Mouse (Mus musculus): ENCODE measurements at regions not wholly inside any gene's neighbourhood (a gene's known extent, or its start where the extent isn't known, plus 50 kb on each side); places are given as distances from the start of the nearest gene placed in this dataset.

DNA sequence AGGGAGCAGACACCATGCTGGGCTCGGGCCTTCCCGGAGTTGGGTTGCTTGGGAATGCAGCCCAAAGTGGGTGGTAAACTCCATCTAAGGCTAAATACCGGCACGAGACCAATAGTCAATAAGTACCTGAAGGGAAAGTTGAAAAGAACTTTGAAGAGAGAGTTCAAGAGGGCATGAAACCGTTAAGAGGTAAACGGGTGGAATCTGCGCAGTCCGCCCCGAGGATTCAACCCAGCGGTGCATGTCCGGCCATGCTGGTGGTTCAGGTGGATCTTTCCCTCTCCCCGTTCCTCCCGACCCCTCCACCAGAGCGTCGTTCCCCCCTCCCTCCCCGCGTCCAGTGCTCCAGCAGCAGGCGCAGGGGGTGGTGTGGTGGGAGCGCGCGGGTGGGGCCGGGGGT, 179.1 kb upstream of the Arhgef26 start:
- WGBS (ENCODE audit: insufficient replicate concordance) = 49% methylated on average over 22 of the region's 22 CpGs
- H3K4me2 ChIP-seq (ENCODE audit: low read depth, low read length) = no peak overlapping the region
- peaks cover 8% of the 10 kb centered on the region; the same call in 1 of the 2 replicates for H3K9me3 ChIP-seq (replicated peaks; ENCODE audit: control insufficient read depth, low read length)
- no peaks in the 10 kb centered on the region for H3K4me1 ChIP-seq (ENCODE audit: control insufficient read depth, low read depth, low read length)
- H3K27me3 ChIP-seq (ENCODE audit: control insufficient read depth, insufficient read depth, low read depth, low read length) = no peaks in the 10 kb centered on the region
- H3K27ac ChIP-seq (ENCODE audit: low read length) = no peak overlapping the region
- H3K4me3 ChIP-seq (ENCODE audit: low read depth, low read length) = no peak overlapping the region
- no peak overlapping the region for H3K9ac ChIP-seq (ENCODE audit: low read depth, low read length)
- no peaks in the 10 kb centered on the region for H3K36me3 ChIP-seq (ENCODE audit: control insufficient read depth, insufficient read depth)
- ATAC-seq (ENCODE audit: low read depth) = peak; percentile 100

DNA sequence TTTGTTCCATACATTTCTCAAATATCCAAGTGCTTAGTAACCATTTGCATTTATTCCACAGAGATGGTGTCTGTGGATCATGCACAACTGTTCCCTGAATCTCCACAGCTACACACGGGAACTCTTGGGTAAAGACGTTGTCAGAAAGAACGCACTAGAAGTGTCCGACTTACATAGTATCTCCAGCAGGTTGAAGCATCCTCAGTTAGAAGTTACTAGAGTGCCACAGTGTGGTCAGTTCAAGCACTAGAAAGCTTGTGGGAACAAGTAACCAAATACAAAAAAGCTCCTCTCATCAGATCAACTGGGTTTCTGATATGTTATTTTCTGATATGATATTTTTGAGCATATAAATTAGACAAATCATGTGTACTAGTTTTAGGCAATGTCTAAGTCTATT, 167.5 kb upstream of the Arhgef26 start:
- WGBS (ENCODE audit: insufficient replicate concordance) = 61% methylated on average over 4 of the region's 4 CpGs
- Histone ChIP-seq H3K36me3 (ENCODE audit: control insufficient read depth, insufficient read depth) (no peaks in the 10 kb centered on the region), H3K4me2 (ENCODE audit: low read depth, low read length) (no peak overlapping the region), H3K4me3 (ENCODE audit: low read depth, low read length) (no peak overlapping the region), H3K27me3 (ENCODE audit: control insufficient read depth, insufficient read depth, low read depth, low read length) (no peaks in the 10 kb centered on the region), H3K4me1 (ENCODE audit: control insufficient read depth, low read depth, low read length) (no peaks in the 10 kb centered on the region), H3K9ac (ENCODE audit: low read depth, low read length) (no peak overlapping the region), H3K9me3 (replicated peaks; ENCODE audit: control insufficient read depth, low read length) (no peaks in the 10 kb centered on the region), H3K27ac (ENCODE audit: low read length) (no peak overlapping the region)
- no peak for ATAC-seq (ENCODE audit: low read depth)

DNA sequence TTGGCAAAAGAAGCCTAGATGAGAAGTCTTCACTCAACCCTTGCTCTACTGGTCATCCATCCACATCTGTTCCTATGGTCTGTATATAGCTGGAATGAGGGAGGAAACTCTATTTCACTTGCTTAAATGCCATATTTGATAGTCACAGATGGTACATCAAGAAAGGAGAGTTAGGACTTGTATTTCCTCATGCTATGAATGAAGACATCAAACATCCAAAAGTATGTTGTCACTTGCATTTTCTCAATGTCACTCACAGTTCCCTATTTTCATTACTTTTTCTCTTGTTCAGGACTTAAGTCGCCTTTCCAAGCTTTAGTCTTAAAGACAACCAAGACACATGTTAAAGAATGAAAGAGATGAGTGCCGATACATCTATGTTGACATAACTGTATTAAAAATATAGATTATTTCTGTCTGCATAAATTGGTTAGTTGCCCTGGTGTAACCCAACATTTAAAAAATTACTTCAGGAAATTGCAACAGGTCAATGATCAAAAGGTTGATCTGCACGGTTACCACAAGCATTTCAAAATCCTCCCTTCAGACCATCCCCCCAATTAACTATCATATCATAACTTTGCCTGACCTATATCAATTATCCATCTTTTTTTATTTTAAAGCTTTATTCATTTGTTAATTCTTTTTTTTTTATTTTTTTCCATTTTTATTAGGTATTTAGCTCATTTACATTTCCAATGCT, 150.2 kb upstream of the Arhgef26 start:
- no peak overlapping the region for H3K4me2 ChIP-seq (ENCODE audit: low read depth, low read length)
- H3K27ac ChIP-seq (ENCODE audit: low read length) = no peak overlapping the region
- no peaks in the 10 kb centered on the region for H3K4me1 ChIP-seq (ENCODE audit: control insufficient read depth, low read depth, low read length)
- H3K36me3 ChIP-seq (ENCODE audit: control insufficient read depth, insufficient read depth) = no peaks in the 10 kb centered on the region
- 58% methylated on average over 3 of the region's 3 CpGs for WGBS (ENCODE audit: insufficient replicate concordance)
- H3K9ac ChIP-seq (ENCODE audit: low read depth, low read length) = no peak overlapping the region
- H3K4me3 ChIP-seq (ENCODE audit: low read depth, low read length) = no peak overlapping the region
- no peaks in the 10 kb centered on the region for H3K27me3 ChIP-seq (ENCODE audit: control insufficient read depth, insufficient read depth, low read depth, low read length)
- no peaks in the 10 kb centered on the region for H3K9me3 ChIP-seq (replicated peaks; ENCODE audit: control insufficient read depth, low read length)
- ATAC-seq (ENCODE audit: low read depth) = no peak

DNA sequence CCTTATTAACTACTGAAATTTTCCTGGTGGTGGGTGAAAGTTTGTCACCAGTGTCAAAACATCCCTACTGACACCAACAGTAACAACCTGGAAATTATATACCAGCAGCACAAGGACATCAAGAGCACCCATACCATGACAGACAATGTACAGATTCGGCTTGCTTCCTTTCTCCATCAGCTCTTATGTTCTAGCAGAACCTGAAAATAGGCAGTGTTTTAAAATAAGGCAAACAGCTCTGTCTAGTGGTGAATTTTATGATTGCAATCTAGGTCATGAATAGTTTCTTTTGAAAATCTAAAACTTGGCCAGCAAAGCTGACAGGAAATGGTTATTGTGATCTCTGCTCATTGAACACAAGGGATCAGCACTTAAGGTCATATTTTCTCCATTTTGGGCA, 145.7 kb upstream of the Arhgef26 start:
- ATAC-seq (ENCODE audit: low read depth) = no peak
- H3K4me3 ChIP-seq (ENCODE audit: low read depth, low read length) = no peak overlapping the region
- H3K27me3 ChIP-seq (ENCODE audit: control insufficient read depth, insufficient read depth, low read depth, low read length) = no peaks in the 10 kb centered on the region
- WGBS (ENCODE audit: insufficient replicate concordance) = 20% methylated on average over 1 of the region's 1 CpGs
- H3K4me1 ChIP-seq (ENCODE audit: control insufficient read depth, low read depth, low read length) = no peaks in the 10 kb centered on the region
- H3K9me3 ChIP-seq (replicated peaks; ENCODE audit: control insufficient read depth, low read length) = no peaks in the 10 kb centered on the region
- H3K36me3 ChIP-seq (ENCODE audit: control insufficient read depth, insufficient read depth) = no peaks in the 10 kb centered on the region
- H3K4me2 ChIP-seq (ENCODE audit: low read depth, low read length) = no peak overlapping the region
- no peak overlapping the region for H3K27ac ChIP-seq (ENCODE audit: low read length)
- H3K9ac ChIP-seq (ENCODE audit: low read depth, low read length) = no peak overlapping the region

DNA sequence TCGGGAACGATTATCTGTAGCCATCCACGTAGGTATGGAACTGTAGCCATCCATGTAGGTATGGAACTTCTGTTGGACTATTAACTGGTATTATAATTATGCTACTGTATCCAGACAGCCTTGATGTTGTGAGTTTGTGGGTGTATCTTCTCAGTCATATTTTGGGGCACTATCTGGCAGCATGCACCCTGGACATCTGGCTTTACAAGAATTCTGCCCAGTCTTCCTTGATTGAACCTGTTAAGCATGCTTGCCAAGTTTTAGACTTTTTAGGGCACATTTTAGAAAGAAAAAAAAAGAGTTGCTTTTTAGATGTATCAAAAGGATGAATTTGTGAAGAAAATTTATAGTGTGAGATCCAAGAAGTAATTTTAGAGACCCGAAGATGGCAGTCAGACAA, 143.7 kb upstream of the Arhgef26 start:
- no peaks in the 10 kb centered on the region for H3K27me3 ChIP-seq (ENCODE audit: control insufficient read depth, insufficient read depth, low read depth, low read length)
- no peak overlapping the region for H3K9ac ChIP-seq (ENCODE audit: low read depth, low read length)
- ATAC-seq (ENCODE audit: low read depth) = no peak
- H3K36me3 ChIP-seq (ENCODE audit: control insufficient read depth, insufficient read depth) = no peaks in the 10 kb centered on the region
- WGBS (ENCODE audit: insufficient replicate concordance) = 73% methylated on average over 4 of the region's 4 CpGs
- no peaks in the 10 kb centered on the region for H3K9me3 ChIP-seq (replicated peaks; ENCODE audit: control insufficient read depth, low read length)
- H3K4me3 ChIP-seq (ENCODE audit: low read depth, low read length) = no peak overlapping the region
- no peak overlapping the region for H3K27ac ChIP-seq (ENCODE audit: low read length)
- no peak overlapping the region for H3K4me2 ChIP-seq (ENCODE audit: low read depth, low read length)
- H3K4me1 ChIP-seq (ENCODE audit: control insufficient read depth, low read depth, low read length) = no peaks in the 10 kb centered on the region

DNA sequence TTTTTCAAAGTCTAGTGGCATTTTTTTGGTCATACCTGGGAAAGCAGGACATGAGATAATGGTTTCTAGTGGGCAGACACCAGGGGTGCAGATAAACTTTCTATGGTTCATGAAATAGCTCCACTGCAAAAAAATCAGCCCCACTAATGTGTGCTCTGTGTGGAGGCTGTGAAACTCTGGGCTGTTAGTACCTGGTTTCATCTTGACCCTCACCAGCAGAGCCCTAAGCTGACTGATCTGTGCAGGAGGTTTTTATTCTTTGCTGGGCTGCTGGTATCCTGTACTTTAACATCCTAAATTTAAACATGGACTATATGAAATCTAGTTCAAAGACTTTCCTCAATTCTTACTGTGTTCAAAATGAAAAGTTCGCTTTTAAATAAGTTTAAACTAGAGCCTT, 141.5 kb upstream of the Arhgef26 start:
- Histone ChIP-seq H3K27ac (ENCODE audit: low read length) (no peak overlapping the region), H3K36me3 (ENCODE audit: control insufficient read depth, insufficient read depth) (no peaks in the 10 kb centered on the region), H3K4me3 (ENCODE audit: low read depth, low read length) (no peak overlapping the region), H3K9me3 (replicated peaks; ENCODE audit: control insufficient read depth, low read length) (no peaks in the 10 kb centered on the region), H3K27me3 (ENCODE audit: control insufficient read depth, insufficient read depth, low read depth, low read length) (no peaks in the 10 kb centered on the region), H3K9ac (ENCODE audit: low read depth, low read length) (no peak overlapping the region), H3K4me2 (ENCODE audit: low read depth, low read length) (no peak overlapping the region), H3K4me1 (ENCODE audit: control insufficient read depth, low read depth, low read length) (no peaks in the 10 kb centered on the region)
- WGBS (ENCODE audit: insufficient replicate concordance) = 42% methylated on average over 1 of the region's 1 CpGs
- no peak for ATAC-seq (ENCODE audit: low read depth)

DNA sequence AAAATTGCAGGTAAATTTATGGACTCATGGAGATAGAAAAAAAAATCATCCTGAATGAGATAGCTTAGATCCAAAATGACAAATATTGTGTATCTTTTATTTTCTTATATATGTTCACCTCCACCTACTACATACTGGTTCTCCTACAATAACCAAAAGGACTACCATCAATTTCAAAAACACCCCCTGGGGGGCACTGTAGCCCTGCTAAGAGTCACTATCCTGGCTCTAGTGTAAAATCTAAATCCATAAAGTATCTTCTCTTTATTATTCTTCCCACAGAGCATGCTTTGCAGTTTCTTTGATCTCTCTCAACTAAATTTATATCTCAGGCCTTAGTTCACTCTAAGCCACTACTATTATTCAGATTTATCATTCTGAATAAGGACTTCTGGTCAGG, 122.3 kb upstream of the Arhgef26 start:
- H3K4me3 ChIP-seq (ENCODE audit: low read depth, low read length) = no peak overlapping the region
- no peak overlapping the region for H3K27ac ChIP-seq (ENCODE audit: low read length)
- no peaks in the 10 kb centered on the region for H3K27me3 ChIP-seq (ENCODE audit: control insufficient read depth, insufficient read depth, low read depth, low read length)
- H3K36me3 ChIP-seq (ENCODE audit: control insufficient read depth, insufficient read depth) = no peaks in the 10 kb centered on the region
- no peaks in the 10 kb centered on the region for H3K9me3 ChIP-seq (replicated peaks; ENCODE audit: control insufficient read depth, low read length)
- H3K4me1 ChIP-seq (ENCODE audit: control insufficient read depth, low read depth, low read length) = no peaks in the 10 kb centered on the region
- ATAC-seq (ENCODE audit: low read depth) = no peak
- no peak overlapping the region for H3K9ac ChIP-seq (ENCODE audit: low read depth, low read length)
- H3K4me2 ChIP-seq (ENCODE audit: low read depth, low read length) = no peak overlapping the region

DNA sequence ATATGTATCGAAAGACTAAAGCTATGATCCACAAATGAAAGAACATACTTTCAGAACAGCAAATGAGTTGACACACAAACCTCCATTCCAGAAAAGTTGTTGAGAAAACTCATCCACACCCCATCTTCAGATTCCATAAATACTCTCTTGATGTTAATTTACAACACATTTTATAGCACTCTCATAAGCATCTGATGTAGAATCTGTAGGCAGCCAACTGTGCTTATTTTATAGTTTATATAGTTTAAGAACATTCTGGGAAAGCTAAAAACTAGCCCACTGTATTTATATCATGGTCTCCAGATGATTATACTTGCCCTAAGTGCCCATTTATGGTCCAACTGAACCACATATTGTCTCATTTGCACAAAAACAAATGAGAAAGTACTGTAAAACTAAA, 120.8 kb upstream of the Arhgef26 start:
- no peak overlapping the region for H3K4me2 ChIP-seq (ENCODE audit: low read depth, low read length)
- H3K9me3 ChIP-seq (replicated peaks; ENCODE audit: control insufficient read depth, low read length) = no peaks in the 10 kb centered on the region
- no peak overlapping the region for H3K4me3 ChIP-seq (ENCODE audit: low read depth, low read length)
- H3K4me1 ChIP-seq (ENCODE audit: control insufficient read depth, low read depth, low read length) = no peaks in the 10 kb centered on the region
- no peak overlapping the region for H3K27ac ChIP-seq (ENCODE audit: low read length)
- no peak for ATAC-seq (ENCODE audit: low read depth)
- no peaks in the 10 kb centered on the region for H3K27me3 ChIP-seq (ENCODE audit: control insufficient read depth, insufficient read depth, low read depth, low read length)
- no peaks in the 10 kb centered on the region for H3K36me3 ChIP-seq (ENCODE audit: control insufficient read depth, insufficient read depth)
- 53% methylated on average over 1 of the region's 1 CpGs for WGBS (ENCODE audit: insufficient replicate concordance)
- no peak overlapping the region for H3K9ac ChIP-seq (ENCODE audit: low read depth, low read length)

DNA sequence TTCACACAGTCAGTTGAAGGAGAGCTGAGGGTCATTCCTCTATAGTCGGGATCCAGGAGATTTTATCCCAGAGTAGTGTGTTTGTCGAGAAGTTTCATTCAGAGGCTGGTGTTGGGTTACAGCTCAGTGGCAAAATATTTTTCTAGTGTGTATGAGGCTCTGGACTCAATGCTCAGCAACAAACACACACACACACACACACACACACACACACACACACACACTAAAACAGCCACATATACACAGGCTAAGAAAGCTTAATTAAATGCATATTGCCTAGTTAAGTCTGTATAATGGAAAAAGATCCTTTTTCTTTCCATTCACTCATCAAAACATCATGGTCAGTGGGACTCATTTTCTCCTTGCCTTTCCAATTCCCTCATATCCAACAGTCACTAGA, 110.4 kb upstream of the Arhgef26 start:
- Histone ChIP-seq H3K4me1 (ENCODE audit: control insufficient read depth, low read depth, low read length) (no peaks in the 10 kb centered on the region), H3K4me2 (ENCODE audit: low read depth, low read length) (no peak overlapping the region), H3K27ac (ENCODE audit: low read length) (no peak overlapping the region), H3K9me3 (replicated peaks; ENCODE audit: control insufficient read depth, low read length) (no peaks in the 10 kb centered on the region), H3K4me3 (ENCODE audit: low read depth, low read length) (no peak overlapping the region), H3K27me3 (ENCODE audit: control insufficient read depth, insufficient read depth, low read depth, low read length) (no peaks in the 10 kb centered on the region), H3K36me3 (ENCODE audit: control insufficient read depth, insufficient read depth) (no peaks in the 10 kb centered on the region), H3K9ac (ENCODE audit: low read depth, low read length) (no peak overlapping the region)
- ATAC-seq (ENCODE audit: low read depth) = no peak
- 45% methylated on average over 2 of the region's 2 CpGs for WGBS (ENCODE audit: insufficient replicate concordance)

Data from liver, embryonic 16.5 days (tissue).